Mouse (Mus musculus) 416B (cell line): ENCODE results near the gene Thada.

Experiments used
- DNase-seq: peaks from one replicate; pipeline ENCODE4 v3.0.0; 2011; ENCODE audit warnings: low read depth

The Thada gene

DNA sequence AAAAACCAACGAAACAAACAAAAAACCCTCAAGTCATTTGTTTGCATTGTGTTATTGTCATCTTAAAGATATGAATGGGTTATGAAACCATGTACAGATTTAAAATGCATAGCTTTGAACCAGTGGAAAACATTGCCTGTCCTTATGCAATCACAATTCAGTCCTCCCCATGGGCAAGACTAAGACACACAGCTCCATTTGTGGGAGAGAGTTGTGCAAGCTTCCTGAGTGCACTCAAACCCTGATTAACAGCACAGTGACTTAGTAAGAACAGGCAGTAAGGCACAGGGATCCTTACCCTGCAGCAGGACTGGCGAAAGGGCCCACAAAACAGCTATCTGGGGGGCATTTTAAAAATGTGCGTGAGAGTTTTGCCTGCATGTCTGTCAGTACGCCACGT lies 11.2 kb upstream of the Thada start:
- peak; percentile 25 for DNase-seq

DNA sequence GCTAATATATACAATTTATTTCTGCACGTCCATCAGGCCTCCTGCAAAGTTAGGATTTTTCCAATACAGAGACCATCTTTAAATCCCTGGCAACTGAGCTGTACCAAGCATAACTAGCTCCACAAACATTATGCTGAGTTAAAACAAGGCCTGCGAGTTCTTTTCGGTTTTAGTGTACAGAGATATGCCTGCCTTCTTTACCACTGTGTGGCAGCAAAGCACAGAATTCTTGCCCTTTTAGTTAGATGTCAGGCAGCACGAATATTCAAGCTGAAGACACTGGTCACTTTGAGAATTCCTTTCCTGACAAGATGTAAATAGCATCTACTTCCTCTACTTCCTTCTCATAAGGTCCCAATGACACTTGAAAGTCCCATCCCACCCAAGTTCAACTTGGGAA lies 8.3 kb upstream of the Thada start:
- DNase-seq: peak; percentile 2

DNA sequence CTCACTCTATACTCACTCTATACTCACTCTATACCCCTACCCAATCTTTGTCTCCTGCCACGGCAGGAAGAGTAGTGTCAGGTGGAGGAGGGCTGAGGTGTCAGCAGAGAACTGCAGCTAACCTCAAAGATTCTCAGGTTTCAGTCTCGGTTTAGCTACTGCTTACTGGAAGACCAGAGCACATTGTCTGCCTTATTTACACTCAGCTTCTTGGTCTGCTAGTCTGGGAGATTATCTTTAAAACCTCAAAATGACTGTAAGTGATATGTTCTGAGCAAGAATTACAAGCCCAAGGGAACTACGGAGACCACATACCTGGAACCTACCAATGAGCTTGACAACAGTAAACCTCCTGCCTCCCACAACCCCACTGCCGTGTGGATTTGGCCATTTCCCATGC lies 31.0 kb downstream of the Thada start:
- DNase-seq: no peak

DNA sequence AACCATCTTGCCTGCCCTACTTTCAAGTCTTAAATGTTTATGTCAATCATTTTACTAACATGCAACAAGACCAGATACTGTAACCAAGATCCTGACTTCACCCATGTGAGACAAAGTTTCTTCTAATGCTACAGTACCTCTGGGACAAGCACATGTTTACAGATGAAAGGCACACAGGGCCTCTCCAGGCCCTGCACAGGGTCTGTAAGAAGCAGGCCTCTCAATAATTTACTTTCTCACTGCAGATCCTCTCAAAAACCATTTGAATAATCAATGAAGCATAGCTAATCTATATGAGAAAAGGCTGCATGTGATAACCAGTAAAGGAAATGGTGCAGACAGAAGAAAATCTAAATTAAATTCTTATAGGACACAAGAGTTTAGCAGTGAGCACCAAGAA lies 31.8 kb downstream of the Thada start:
- DNase-seq: no peak

DNA sequence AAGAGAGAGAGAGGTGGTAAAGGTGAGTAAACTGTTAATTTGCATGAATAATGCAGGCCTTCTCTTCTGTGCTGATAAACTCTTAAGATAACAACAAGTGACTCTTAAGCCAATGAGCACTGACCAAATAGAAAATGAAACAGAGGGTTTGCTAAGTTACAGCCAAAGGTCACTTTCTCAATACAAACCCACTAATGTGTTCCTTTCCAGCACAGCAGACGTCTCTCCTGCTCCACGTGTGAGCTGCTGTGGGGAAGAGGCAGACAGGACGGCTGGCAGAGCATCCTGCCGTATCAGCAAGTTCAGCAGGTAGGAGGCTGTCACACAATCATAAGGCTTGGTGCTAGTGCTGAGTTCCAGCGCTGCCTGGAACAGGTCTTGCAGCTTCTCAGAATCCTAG lies 34.0 kb downstream of the Thada start:
- no peak for DNase-seq

DNA sequence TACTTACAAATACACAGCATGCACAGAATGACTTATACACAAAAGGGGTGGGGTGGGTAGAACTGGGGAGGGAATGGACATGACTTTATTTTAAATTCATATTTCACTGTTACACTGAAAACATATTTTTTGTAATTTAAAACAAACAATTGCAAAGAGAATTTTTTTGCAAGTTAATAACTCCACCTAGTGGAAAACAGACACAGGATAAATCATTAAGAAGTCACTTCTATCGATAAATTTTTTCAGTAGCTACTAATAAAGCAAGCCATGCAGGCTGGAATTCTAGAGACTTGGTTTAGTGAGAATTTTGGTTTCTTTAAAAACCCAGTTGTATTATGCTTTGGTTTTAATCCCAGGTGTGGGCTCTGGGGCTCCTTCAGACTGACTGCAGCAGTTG lies 41.7 kb downstream of the Thada start:
- no peak for DNase-seq

DNA sequence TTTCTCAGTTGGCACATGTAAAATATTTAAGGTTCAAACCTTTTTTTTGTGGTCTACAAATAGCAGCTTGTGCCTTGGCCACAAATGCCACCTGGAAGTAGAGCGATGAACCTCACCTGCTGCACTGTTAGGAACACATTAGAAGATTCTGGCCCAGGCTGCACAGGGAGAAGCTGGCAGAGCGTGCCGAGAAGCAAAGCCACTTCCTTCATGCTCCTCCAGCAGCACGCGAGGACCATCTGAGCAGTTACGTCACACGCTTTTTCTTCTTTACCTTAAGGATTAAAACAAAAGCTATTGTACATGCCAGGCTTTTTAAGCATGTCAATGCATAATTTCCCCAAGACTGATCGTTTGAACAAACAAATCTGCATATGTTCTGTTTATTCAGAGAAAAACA lies 43.1 kb downstream of the Thada start:
- no peak for DNase-seq

DNA sequence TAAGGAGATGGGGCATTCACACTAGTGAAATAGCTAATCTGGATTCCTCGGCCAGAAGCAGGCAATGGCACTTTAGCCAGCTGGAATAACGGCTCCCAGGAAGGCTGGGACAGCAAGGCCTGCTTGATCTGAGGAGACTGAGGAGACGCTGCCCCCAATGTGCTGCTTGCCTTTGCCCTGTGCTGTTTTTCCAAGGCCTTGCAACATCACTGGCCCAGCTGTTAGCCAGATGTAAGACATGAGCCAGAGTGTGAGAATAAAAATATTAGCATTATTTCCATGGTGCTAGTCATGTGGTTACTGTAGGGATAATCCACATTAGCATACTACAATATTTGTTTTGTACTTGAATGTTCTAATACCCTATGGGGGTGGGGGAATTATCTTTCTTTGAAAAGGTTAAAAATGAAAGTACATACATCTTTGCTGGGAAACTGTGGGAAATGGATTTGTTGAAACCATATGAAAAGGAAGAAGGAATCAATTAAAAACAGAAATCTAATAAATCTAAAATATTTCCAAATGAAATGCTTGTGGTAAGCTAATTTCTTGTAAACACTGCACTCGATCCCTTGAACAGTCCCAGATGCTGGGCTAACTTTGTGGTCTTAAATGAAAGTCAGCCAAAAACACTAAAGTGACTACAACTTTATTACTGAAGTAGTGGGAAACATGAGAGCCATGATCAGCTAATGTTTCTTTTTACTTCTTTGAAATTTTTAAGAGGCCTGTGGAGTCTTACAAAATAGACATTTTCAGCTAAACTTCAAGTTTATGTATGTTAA lies 43.8 kb downstream of the Thada start:
- no peak for DNase-seq

DNA sequence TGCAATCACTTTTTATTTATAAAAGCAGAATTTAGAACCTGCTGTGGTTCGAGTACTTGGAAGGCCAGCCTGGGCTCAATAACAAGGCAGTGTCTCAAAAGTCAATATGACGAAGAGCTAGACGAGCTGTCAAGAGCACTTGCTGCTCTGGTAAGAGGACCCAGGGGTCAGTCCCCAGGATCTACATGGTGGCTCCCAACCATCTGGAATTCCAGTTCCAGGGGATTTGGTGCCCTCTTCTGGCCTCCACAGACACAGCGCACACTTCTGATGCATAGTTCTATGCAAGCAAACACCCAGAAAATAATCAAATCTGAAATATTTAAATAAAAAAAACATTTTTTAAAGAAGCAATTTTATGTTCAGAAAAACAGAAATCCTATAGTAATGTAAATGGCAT lies 45.0 kb downstream of the Thada start:
- peak; percentile 22 for DNase-seq

DNA sequence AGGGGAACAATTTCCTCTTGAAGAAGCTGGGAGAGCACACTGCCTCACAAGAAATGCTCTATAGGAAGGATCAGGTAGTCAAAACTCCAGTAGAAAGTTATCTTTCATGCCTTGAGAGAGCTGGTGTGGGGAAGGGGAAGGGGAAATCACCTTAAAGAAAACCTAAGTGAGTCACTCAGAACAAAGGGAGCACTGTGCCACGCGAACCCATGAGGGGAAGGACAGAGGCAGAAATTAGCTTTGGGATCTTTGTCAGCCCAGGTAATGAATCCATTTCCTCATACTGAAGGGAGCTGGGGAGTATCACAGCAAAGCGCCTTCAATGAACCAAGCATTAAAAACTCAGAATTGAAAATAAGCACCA lies 45.7 kb downstream of the Thada start:
- no peak for DNase-seq

DNA sequence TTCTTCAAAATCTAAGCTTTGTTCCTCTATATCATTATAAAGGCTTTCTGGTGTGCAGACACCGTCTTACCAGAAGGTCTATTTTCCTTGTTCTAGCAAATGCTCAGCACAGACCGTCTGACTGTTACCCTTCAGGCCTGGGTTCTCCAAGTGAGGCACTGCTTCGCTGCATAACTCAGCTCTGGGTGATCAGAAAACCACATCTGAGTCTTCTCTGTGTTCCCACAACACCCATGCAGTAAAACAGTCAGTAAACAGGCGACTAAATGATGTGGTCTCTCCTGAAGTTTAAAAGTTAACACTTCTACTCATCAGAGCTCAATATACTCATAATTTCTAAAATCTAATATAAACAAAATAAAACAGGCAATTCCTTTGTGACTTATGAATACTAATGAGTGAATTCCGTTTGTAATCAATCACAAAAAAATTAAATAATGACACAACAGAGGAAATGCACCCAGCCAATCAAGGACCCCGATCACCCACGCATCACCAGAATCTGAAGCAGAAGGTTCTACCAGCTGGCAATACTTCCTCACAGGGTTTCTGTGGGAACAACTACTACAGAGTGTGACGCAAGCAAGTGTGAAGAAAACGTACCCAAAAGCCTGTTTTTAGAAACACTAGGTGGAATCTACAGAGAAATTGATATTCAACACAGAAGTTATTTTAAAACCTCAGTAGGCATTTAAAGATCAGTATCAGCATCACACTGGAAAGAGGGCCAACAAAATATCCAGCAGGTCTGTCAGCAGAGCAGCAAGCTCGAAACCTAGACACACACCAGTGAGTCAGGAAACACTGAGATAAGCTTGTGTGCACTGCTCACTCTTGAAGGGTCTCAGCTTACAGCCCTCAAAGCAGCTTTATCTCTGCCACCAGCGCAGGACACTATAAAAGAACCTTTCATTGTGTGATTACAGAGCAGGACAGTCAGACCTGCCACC lies 46.4 kb downstream of the Thada start:
- peak; percentile 80 for DNase-seq

DNA sequence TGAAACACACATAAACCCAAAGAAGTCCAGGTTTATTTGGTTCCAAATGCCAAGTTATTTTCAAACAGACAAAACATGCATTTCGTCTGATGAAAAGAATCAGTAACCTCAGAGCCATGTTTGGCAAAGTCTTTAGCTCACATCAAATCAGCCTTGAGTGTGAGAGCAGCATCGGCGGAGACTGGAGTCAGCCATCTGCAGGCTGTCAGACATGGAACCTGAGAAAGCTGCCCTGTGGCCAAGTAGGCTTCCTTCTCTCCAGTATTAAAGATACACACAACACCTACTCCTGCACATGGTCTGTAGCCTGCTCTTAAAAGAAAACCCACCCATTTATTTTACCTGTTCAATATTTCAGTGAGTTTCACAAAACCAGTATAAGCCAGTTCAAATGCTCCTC lies 50.1 kb downstream of the Thada start:
- no peak for DNase-seq

DNA sequence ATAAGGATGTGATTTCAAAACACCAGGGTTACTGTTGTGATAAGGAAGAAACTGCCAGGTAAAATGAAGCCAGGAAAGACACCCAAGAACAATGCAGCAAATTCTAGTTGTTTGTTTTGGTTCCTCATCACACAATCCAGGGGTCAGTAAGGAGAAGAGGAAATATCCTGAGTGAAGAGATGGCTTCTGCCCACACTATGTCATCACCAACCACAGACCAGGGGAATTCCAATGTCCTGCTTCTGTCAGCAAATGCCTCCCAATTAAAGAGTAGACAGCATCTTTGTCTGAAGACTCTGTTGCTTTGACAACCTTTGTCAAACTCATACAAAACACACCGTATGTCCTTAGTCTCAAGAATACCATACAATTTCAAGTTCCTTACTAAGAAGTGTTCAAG lies 57.3 kb downstream of the Thada start:
- no peak for DNase-seq

DNA sequence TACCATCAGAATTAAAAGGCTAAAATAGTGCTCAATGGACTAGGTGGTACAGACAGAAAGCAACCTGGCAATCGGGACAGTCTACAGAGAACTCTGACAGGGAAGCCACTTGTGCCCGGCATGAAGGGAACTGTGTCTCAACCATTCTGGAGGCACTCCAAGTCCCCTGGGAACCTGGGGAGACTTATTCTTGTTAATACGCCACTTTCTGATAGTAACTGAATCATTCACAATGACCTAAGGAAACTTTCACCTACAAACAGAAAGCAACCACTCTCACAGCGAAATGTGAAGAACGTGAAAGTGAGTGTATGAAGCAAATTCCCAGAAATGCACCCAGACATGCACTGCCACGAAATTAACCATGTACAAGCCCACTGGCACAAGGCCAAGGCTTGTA lies 60.4 kb downstream of the Thada start:
- no peak for DNase-seq

DNA sequence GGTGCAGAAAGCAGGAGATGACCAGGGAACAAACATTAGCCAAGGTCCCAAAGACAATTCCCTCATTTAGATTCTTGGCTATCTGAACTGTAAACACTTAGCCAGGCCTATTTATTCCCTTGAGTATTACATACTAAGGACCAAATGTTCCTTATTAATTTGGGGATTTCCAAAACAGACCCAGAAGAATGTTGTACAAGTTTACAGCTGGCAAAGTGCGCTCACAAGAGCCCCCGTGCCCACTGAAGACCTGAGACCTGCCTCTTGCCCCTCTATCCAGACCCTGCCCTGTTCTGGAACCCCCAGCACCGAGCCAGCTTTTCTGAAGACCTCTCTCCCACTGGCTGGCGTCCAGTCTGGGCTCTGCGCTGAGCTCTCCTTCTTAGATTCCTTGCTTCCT lies 64.2 kb downstream of the Thada start:
- DNase-seq: no peak

DNA sequence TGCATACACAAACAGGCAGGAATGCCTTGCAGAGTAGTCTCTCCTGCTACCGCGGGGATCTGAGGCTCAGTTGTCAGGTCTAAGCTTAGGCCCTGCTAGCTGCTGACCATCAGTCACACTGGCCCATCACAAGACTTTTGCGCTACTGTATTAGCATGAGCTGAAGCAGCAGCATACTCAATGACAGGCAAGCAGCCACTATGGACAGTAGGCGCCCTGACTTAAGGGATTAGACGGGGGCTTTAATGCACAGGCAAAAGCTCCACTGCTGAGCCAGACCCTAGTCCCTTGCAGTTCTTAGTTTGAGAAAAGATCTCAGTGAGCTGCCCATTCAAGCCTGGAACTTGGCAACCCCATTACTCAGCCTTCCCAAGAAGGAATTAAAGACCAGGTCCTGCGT lies 66.6 kb downstream of the Thada start:
- DNase-seq: no peak

DNA sequence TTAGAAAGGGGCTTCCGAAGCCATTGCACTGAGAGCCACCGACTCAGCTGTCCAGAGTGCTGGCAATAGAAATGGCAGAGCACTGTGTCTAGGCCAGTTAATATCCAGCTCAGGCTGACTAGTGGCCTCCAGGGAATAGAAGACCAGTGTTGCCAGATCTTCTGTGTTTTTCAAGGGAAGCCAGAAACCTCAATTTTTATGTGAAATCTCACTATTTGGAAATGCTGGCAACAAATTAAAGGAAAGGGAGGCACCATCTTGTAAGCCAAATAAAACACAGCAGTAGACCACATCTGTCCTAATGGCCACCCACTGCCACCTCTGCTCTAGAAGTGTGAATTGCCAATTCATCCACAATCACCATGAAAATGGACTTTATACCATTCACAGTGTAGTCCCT lies 76.0 kb downstream of the Thada start:
- no peak for DNase-seq

DNA sequence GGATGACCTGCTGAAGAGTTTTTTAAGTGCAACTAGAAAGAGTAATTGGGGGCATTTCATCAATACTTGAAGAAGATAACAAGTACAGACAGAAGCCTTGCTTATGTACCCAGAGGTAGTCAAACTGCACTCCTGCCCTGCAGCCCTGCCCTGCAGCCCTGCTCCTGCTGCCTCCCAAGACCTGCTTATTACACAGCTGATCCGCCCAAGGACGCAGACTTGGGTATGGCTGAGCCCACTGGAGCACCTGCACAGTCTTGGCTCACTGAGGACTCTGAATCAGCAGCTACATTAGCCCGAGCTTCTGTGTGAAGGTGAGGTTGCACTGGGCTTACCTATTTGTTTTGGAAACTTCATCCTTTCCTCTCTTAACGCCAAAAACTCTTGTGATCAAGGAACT lies 79.8 kb downstream of the Thada start:
- no peak for DNase-seq

DNA sequence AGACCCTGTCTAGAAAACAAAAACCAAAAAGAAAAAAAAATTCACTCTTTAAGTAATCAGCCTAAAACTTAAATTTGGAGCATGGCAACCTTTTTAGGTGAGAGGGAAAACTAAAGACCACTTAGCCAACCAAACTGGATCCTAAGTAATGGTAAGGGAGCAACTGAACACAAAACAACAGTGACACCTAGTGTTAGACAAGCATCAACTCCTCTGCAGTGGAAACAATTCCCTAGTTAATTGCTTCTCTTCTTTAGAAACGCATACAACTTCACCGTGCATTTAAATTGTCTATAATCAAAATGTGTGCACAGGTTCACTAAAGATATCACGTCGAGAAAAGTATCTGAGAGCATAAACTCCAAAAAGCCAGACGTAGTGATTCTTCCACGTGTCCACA lies 80.3 kb downstream of the Thada start:
- DNase-seq: peak; percentile 55

DNA sequence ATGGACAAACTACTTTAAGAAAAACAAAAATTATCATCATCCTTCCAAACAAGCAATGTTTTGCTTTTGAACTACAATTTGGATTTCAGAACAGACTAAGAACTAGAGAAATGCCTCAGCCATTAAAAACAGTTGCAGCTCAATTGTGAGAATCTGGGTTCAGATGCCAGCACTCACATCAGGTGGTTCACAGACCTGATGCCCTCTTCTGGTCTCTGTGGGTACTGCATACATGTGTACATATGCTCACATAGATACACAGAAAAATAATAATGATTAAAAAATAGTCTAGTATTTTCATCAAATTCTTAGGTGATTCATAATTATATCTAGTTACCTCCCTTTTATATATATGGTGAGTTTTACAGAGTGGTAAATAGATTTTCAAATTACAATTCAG lies 81.3 kb downstream of the Thada start:
- peak; percentile 11 for DNase-seq

DNA sequence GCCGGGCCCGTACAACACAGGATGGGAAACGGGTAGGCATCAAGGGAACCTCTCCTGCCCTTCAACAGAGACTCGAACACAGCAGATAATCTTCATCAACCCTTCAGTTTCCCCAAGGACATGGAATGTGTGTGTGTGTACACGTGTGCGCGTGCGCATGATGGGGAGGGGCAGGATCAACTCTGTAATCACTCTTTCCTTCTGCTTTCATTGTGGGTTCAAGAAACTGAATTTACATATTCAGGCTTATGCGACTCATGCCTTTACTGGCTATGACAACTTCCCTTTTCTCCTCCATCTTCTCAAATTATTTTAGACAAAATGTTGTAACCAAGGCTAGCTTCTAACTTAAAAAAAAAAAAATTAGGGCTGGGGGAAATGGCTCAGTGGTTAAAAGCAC lies 85.7 kb downstream of the Thada start:
- peak; percentile 8 for DNase-seq

DNA sequence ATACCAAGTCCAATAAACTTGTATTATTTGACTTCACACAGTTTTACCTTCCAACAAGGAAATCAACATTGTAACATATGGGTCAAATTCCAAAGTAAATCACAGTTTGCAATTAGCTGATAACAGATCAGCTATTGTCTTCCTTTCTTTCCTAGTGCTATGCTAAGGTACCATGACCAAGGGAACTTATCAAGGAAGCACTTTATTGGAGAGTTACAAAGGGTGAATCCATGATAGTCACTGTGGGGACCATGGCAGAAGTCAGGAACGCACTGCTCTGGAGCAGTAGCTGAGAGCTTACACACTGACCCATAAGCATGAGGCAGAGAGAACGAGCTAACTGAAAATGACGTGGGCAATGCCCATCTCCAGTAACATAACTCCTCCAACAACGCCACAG lies 89.1 kb downstream of the Thada start:
- DNase-seq: no peak

DNA sequence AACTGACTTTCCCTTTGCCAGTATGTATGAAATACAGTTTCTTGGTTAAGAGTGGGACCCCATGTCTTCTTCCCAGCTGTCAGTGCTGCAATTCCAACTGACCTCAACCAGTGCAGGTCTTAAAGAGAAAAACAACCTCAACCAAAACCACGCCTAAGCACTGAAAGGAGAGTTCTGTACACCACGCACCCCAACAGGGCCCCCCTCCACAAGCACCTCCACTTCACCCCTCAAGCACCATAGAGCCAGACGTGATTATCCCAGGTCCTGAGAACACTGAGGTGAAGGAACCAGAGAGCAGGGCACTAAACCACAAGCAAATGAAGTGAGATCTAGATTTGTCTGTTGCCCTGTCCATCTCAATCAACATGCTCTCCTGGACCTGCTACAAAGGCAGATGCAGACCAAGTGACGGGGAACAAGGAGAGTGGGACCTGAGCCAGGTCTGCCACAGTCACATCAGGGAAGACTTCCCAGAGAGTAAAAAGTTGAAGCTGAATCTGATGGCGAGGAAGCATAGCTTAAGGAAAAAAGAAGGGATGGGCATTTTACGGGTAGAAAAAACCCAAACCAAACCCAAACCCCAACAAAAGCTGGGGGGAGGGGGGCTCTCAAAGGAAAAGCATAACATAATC lies 93.5 kb downstream of the Thada start:
- no peak for DNase-seq
